Mouse (Mus musculus): ENCODE measurements around the gene Morc2a. TPM values are rescaled to one million over a fixed set of nuclear protein-coding genes. Genes with fewer than 3 reads are reported as not detected.

Morc2a gene
- total RNA-seq (2023) = 10 to 100 TPM; 54.1 to 59.9 TPM

DNA sequence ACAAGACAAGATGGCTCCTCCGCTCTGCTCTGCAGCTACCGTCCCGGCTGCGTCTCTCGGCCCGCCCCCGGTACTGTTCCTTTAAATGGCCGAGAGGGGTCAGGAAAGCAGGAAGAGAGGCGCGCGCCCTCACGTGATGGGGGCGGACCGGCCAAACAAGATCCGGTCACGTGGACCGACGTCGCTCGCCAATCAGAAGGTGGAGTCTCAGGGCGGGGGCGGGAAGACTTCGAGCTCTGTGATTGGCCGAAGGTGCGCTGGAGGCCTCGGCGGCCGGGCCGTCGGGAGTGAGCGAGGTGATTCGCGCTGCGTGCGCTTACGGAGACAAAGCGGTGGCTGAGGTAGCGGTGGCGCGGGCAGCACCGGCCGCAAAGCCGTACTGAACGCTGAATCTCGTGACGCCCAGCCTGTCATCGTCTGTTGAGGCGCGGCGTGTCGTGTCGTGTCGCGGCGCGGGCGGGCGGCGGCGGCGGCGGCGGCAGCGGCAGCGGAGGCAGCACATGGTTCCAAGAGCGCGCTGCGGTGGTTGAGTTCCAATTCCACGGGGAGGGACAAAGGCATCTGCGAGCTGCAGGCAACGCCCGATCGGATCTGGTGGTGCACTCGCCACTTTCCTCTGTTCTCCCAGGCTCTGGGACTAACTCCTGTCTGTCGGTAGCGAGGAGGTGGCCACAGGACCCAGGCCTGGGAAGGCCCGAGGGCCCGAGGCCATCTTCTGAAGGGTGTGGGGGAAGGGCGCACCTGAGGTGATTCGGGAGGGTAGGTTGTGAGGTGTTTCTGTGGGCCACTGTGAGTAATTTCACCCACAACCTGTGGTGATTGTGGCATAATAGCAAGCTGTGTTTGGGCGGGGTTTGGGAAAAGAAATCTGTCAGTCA lies at the start of gene Morc2a:
Gene Morc2a (plus strand): TSS at position 228 of the 878 bp plus-strand sequence.

Other genes with a start within 250 kb of the Morc2a start
- 100 to 1,000 TPM; 123 to 131 TPM for gene Limk2, start 240.0 kb upstream of the Morc2a start, total RNA-seq (2023)
- 10 to 100 TPM; 13.0 to 18.8 TPM for gene Rnf185, start 196.8 kb upstream of the Morc2a start, total RNA-seq (2023)
- gene Pla2g3, start 160.9 kb upstream of the Morc2a start, total RNA-seq (2023) = under 1 TPM in 1 of 2 experiments, not detected in 1; 0.29 TPM
- not detected for gene Inpp5j, start 144.4 kb upstream of the Morc2a start, total RNA-seq (2023)
- under 1 TPM in 1 of 2 experiments, not detected in 1; 0.41 TPM for gene Selenom, start 134.5 kb upstream of the Morc2a start, total RNA-seq (2023)
- gene Smtn, start 108.6 kb upstream of the Morc2a start, total RNA-seq (2023) = 1 to 10 TPM; 1.1 to 1.2 TPM
- not detected for gene Osbp2, start 214.7 kb downstream of the Morc2a start, total RNA-seq (2023)
- gene 4921536K21Rik, start 245.9 kb downstream of the Morc2a start, total RNA-seq (2023) = not detected
- gene Dusp18, start 246.0 kb downstream of the Morc2a start, total RNA-seq (2023) = under 1 TPM; 0.62 to 0.79 TPM

Measured in T-cell, adult 66 days (primary cell).